Mouse (Mus musculus) effector memory CD4-positive, alpha-beta T cell, adult 5 months (primary cell): ENCODE measurements around the gene Oas1d. TPM values are rescaled to one million over a fixed set of nuclear protein-coding genes. Genes with fewer than 3 reads are reported as not detected.

Experiments used
- polyA plus RNA-seq: library from polyadenylated mRNA; unstranded; fragments of 100-300 nt; shearing (Covaris generic); gene quantifications from one replicate; pipeline ENCODE4 v1.2.1, GENCODE M21; 2017

The Oas1d gene
- polyA plus RNA-seq = not detected

GRCm38 (mm10) chr5:120914204-120914603 is at the start of gene Oas1d:
Oas1d (plus strand) TSS chr5:120914536.

DNA sequence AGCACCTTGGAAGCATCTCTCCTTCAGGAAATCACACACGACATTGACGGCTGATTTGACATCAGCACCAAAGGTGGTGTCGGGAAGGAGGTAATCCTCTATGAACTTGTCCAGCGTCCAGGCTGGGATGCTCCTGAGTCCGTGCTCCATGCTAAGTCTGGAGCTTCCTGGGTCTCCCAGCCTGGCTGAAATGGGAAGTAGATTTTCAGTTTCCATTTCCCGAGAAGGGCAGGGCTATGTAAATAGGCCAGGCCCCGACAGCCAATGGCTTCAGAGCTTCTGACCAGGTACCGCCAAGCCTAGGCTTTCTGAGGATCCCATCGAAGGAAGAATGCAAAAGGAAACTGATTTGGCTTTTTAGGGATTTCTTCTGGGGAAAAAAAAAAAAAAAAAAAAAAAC is 26.9 kb upstream of the Oas1d start, which contains the start of gene Oas1g:
Gene Oas1g, minus strand, starts transcription at position 201 of the 400 bp plus-strand sequence.

GRCm38 (mm10) chr5:120906791-120907733 is 7.3 kb upstream of the Oas1d start, which contains the start of gene Oas1a:
Oas1a (minus strand) TSS chr5:120907521.

Other genes starting within 250 kb of the Oas1d start
- gene Dtx1, start 202.6 kb upstream of the Oas1d start, polyA plus RNA-seq = 243 TPM
- gene Oas2, start 164.7 kb upstream of the Oas1d start, polyA plus RNA-seq = 0.76 TPM
- gene Oas3, start 136.9 kb upstream of the Oas1d start, polyA plus RNA-seq = 15.3 TPM
- gene Oas1e, start 119.0 kb upstream of the Oas1d start, polyA plus RNA-seq = not detected
- 7.7 TPM for gene Oas1c, start 102.0 kb upstream of the Oas1d start, polyA plus RNA-seq
- not detected for gene Oas1f, start 67.2 kb upstream of the Oas1d start, polyA plus RNA-seq
- not detected for gene Oas1h, start 53.1 kb upstream of the Oas1d start, polyA plus RNA-seq
- 1.4 TPM for gene Oas1g, start 26.9 kb upstream of the Oas1d start, polyA plus RNA-seq
- 41.5 TPM for gene Oas1a, start 7.0 kb upstream of the Oas1d start, polyA plus RNA-seq
- gene Rph3a, start 95.6 kb downstream of the Oas1d start, polyA plus RNA-seq = not detected